Mouse (Mus musculus): Measurements from ENCODE around the gene Kcnmb1. TPM values are rescaled to one million over a fixed set of nuclear protein-coding genes. Genes with fewer than 3 reads are reported as not detected.

Gene Kcnmb1
- polyA plus RNA-seq, 1 experiment from 2014 or later = 0.25 TPM

DNA sequence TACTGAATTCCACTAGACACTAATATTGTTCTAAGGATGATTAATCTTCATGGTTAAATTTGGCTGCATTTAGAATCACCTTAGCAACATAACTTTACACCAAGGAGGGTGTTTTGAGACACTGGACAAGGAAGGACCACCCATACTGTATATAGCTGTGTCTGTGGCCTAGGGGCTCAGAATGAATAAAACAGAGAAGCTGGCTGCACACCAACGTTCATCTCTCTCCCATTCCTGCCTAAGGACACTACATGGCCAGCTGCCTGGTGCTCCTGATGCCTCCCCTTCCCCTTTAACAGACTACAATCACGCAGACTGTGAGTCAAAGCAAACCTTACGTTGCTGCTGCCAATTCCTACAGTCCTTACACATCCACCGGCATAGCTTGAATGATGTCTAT, 6.8 kb upstream of the Kcnmb1 start:
- ATAC-seq (ENCODE audit: low FRiP score) = no peak

DNA sequence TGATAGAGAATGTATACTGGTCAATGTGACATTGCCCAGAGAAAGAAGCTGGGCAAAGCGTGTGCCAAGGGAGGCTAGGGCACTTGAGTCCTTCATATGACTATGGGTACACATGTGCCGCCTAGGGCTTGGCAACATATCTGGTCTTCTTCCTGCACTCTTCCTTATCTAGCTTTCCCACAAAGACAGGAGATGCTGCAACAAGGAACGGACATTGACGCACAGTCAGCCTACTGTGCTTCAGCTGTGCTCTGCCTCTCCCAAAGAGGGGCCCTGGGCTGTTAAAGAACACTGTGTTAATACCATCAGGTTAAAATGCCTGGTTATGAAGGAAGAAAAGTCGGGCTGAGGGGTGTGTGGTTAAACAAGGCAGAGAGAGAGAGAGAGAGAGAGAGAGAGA, 6.2 kb upstream of the Kcnmb1 start:
- ATAC-seq (ENCODE audit: low FRiP score) = no peak
- Histone ChIP-seq H3K9ac (no peak overlapping the region), H3K36me3 (replicated peaks; ENCODE audit: control insufficient read depth, insufficient read depth) (no peaks in the 10 kb centered on the region), H3K9me3 (ENCODE audit: control insufficient read depth, low read length) (no peaks in the 10 kb centered on the region), H3K4me3 (replicated peaks; ENCODE audit: low read length) (no peak overlapping the region), H3K4me1 (replicated peaks; ENCODE audit: control insufficient read depth, insufficient read depth, low read length) (no peaks in the 10 kb centered on the region), H3K27me3 (ENCODE audit: control insufficient read depth, insufficient read depth, low read length) (no peaks in the 10 kb centered on the region), H3K4me2 (replicated peaks) (no peak overlapping the region), H3K27ac (no peak overlapping the region)
- no peak for DNase-seq (ENCODE audit: low spot score)
- WGBS = 90% methylated on average over 5 of the region's 5 CpGs

More for the DNA sequence above, 6.8 kb upstream of the Kcnmb1 start:
- H3K36me3 ChIP-seq (replicated peaks; ENCODE audit: control insufficient read depth, insufficient read depth) = no peaks in the 10 kb centered on the region
- no peaks in the 10 kb centered on the region for H3K27me3 ChIP-seq (ENCODE audit: control insufficient read depth, insufficient read depth, low read length)
- no peaks in the 10 kb centered on the region for H3K4me1 ChIP-seq (replicated peaks; ENCODE audit: control insufficient read depth, insufficient read depth, low read length)
- WGBS = 67% methylated on average over 4 of the region's 4 CpGs
- no peak for DNase-seq (ENCODE audit: low spot score)
- no peak overlapping the region for H3K4me2 ChIP-seq (replicated peaks)
- no peak overlapping the region for H3K27ac ChIP-seq
- H3K9me3 ChIP-seq (ENCODE audit: control insufficient read depth, low read length) = no peaks in the 10 kb centered on the region
- H3K4me3 ChIP-seq (replicated peaks; ENCODE audit: low read length) = no peak overlapping the region
- no peak overlapping the region for H3K9ac ChIP-seq

DNA sequence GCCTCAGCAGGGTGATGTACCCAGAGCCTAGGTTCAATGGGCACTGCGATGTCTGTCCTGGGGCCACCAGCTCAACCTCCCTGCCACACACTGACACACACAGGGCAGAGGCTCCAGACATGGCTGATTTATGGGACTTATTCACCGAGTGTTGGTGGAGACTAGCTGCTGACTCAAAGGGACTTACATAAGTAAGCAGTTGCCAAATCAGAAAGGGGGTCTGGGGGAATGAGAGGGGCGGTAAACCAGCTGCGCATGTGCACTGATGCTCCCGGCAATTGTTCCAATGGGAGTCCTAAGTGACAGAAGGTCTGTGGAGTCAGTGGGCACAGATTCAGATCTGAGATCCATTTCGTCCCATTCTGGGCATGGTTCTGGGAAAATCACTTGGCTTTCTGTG, 5.2 kb upstream of the Kcnmb1 start:
- Histone ChIP-seq H3K36me3 (replicated peaks; ENCODE audit: control insufficient read depth, insufficient read depth) (no peaks in the 10 kb centered on the region), H3K27me3 (ENCODE audit: control insufficient read depth, insufficient read depth, low read length) (no peaks in the 10 kb centered on the region), H3K9me3 (ENCODE audit: control insufficient read depth, low read length) (no peaks in the 10 kb centered on the region), H3K27ac (no peak overlapping the region; the same call in 1 of the 2 replicates), H3K4me2 (replicated peaks) (no peak overlapping the region), H3K9ac (no peak overlapping the region), H3K4me1 (replicated peaks; ENCODE audit: control insufficient read depth, insufficient read depth, low read length) (no peaks in the 10 kb centered on the region), H3K4me3 (replicated peaks; ENCODE audit: low read length) (no peak overlapping the region)
- DNase-seq (ENCODE audit: low spot score) (no peak), ATAC-seq (ENCODE audit: low FRiP score) (no peak)
- WGBS = 72% methylated on average over 6 of the region's 6 CpGs

DNA sequence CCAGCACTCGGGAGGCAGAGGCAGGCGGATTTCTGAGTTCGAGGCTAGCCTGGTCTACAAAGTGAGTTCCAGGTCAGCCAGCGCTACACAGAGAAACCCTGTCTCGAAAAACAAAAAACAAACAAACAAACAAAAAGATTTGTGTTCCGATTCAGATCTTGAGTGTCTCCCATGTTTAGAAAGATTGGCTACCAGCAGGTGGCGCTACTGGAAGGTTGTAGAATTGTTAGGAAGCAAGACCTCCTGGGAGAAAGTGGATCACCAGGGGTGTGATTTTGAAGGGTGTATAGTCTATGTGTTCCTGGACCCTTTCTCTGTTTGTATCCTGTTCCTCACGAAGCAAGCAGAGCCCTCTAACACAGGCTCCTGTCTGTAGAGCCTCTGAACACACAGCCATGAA, 4.1 kb upstream of the Kcnmb1 start:
- Histone ChIP-seq H3K4me1 (replicated peaks; ENCODE audit: control insufficient read depth, insufficient read depth, low read length) (0 out of 2 replicates have a peak, but pooled peaks cover 6% of the 10 kb centered on the region), H3K27me3 (ENCODE audit: control insufficient read depth, insufficient read depth, low read length) (no peaks in the 10 kb centered on the region), H3K4me3 (replicated peaks; ENCODE audit: low read length) (no peak overlapping the region), H3K36me3 (replicated peaks; ENCODE audit: control insufficient read depth, insufficient read depth) (no peaks in the 10 kb centered on the region), H3K9ac (no peak overlapping the region), H3K9me3 (ENCODE audit: control insufficient read depth, low read length) (no peaks in the 10 kb centered on the region), H3K27ac (no peak overlapping the region), H3K4me2 (replicated peaks) (no peak overlapping the region)
- ATAC-seq (ENCODE audit: low FRiP score) = no peak
- no peak for DNase-seq (ENCODE audit: low spot score)
- 88% methylated on average over 8 of the region's 8 CpGs for WGBS

GRCm38 (mm10) chr11:33962178-33962577, 635 bp upstream of the Kcnmb1 start:
- DNase-seq (ENCODE audit: low spot score) (no peak), ATAC-seq (ENCODE audit: low FRiP score) (no peak)
- WGBS = 65% methylated on average over 3 of the region's 7 CpGs

DNA sequence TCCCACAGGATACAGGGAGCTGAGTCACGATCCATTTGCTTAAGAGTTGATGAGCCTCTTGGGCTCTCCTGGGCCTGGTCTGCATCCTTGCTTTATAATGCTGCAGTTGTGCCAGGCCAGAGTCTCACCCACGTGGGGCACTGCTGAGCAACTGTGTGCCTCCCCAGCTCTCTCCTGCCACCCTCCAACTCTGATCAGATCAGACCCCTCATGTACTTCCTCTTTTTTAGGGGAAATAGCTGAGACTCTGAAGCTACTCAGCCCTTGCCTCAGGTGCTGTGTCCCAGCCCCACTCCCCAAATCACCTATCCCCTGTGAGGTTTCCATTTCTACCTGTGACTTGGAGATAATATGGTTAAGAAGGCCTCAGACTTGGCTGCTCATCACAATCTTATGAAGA, 2.6 kb downstream of the Kcnmb1 start:
- no peak for DNase-seq (ENCODE audit: low spot score)
- Histone ChIP-seq H3K4me1 (replicated peaks; ENCODE audit: control insufficient read depth, insufficient read depth, low read length) (0 out of 2 replicates have a peak, but pooled peaks cover 6% of the 10 kb centered on the region), H3K9me3 (ENCODE audit: control insufficient read depth, low read length) (no peaks in the 10 kb centered on the region), H3K4me3 (replicated peaks; ENCODE audit: low read length) (no peak overlapping the region), H3K27ac (no peak overlapping the region), H3K9ac (no peak overlapping the region), H3K27me3 (ENCODE audit: control insufficient read depth, insufficient read depth, low read length) (no peaks in the 10 kb centered on the region), H3K4me2 (replicated peaks) (no peak overlapping the region), H3K36me3 (replicated peaks; ENCODE audit: control insufficient read depth, insufficient read depth) (no peaks in the 10 kb centered on the region)
- 64% methylated on average over 2 of the region's 2 CpGs for WGBS
- no peak for ATAC-seq (ENCODE audit: low FRiP score)

More at GRCm38 (mm10) chr11:33962178-33962577, 635 bp upstream of the Kcnmb1 start:
- 0 out of 2 replicates have a peak, but pooled peaks cover 6% of the 10 kb centered on the region for H3K4me1 ChIP-seq (replicated peaks; ENCODE audit: control insufficient read depth, insufficient read depth, low read length)
- H3K36me3 ChIP-seq (replicated peaks; ENCODE audit: control insufficient read depth, insufficient read depth) = no peaks in the 10 kb centered on the region
- H3K4me2 ChIP-seq (replicated peaks) = no peak overlapping the region
- no peak overlapping the region for H3K27ac ChIP-seq
- H3K4me3 ChIP-seq (replicated peaks; ENCODE audit: low read length) = no peak overlapping the region
- no peak overlapping the region for H3K9ac ChIP-seq
- H3K9me3 ChIP-seq (ENCODE audit: control insufficient read depth, low read length) = no peaks in the 10 kb centered on the region
- H3K27me3 ChIP-seq (ENCODE audit: control insufficient read depth, insufficient read depth, low read length) = no peaks in the 10 kb centered on the region

- ATAC-seq (ENCODE audit: low FRiP score) (no peak), DNase-seq (ENCODE audit: low spot score) (no peak)
- H3K4me3 ChIP-seq (replicated peaks; ENCODE audit: low read length) = no peak overlapping the region
- H3K4me2 ChIP-seq (replicated peaks) = no peak overlapping the region
- H3K27ac ChIP-seq = no peak overlapping the region
- no peak overlapping the region for H3K9ac ChIP-seq
- 0 out of 2 replicates have a peak, but pooled peaks cover 6% of the 10 kb centered on the region for H3K4me1 ChIP-seq (replicated peaks; ENCODE audit: control insufficient read depth, insufficient read depth, low read length)
- no peaks in the 10 kb centered on the region for H3K36me3 ChIP-seq (replicated peaks; ENCODE audit: control insufficient read depth, insufficient read depth)
- WGBS = 84% methylated on average over 4 of the region's 4 CpGs
- H3K27me3 ChIP-seq (ENCODE audit: control insufficient read depth, insufficient read depth, low read length) = no peaks in the 10 kb centered on the region
- H3K9me3 ChIP-seq (ENCODE audit: control insufficient read depth, low read length) = no peaks in the 10 kb centered on the region
These were observed 4.9 kb downstream of the Kcnmb1 start for GRCm38 (mm10) chr11:33967708-33968107.

DNA sequence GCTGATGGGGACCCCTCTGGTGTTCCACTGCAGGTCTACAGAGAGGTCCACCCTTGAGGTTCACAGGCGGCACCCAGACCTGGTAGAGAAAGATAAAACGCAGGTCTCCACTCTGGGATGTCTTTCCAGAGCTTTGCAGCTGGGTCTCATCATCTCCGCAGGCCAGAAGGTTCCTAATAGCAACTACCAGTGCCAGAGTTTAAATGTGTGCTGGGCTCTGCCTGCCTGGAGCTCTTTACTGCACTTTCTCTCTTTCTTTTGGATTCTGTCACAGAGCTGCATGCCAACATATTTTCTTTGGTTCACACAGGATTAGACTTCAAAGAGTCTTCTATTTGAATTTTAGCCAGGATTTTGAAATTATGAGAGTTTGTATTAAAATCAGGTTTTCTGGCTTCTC, 6.4 kb downstream of the Kcnmb1 start:
- no peaks in the 10 kb centered on the region for H3K36me3 ChIP-seq (replicated peaks; ENCODE audit: control insufficient read depth, insufficient read depth)
- no peak overlapping the region for H3K27ac ChIP-seq
- DNase-seq (ENCODE audit: low spot score) (no peak), ATAC-seq (ENCODE audit: low FRiP score) (no peak)
- WGBS = 95% methylated on average over 3 of the region's 3 CpGs
- H3K9me3 ChIP-seq (ENCODE audit: control insufficient read depth, low read length) = no peaks in the 10 kb centered on the region
- H3K4me3 ChIP-seq (replicated peaks; ENCODE audit: low read length) = no peak overlapping the region
- no peaks in the 10 kb centered on the region for H3K4me1 ChIP-seq (replicated peaks; ENCODE audit: control insufficient read depth, insufficient read depth, low read length)
- H3K9ac ChIP-seq = no peak overlapping the region
- no peak overlapping the region for H3K4me2 ChIP-seq (replicated peaks)
- H3K27me3 ChIP-seq (ENCODE audit: control insufficient read depth, insufficient read depth, low read length) = no peaks in the 10 kb centered on the region

DNA sequence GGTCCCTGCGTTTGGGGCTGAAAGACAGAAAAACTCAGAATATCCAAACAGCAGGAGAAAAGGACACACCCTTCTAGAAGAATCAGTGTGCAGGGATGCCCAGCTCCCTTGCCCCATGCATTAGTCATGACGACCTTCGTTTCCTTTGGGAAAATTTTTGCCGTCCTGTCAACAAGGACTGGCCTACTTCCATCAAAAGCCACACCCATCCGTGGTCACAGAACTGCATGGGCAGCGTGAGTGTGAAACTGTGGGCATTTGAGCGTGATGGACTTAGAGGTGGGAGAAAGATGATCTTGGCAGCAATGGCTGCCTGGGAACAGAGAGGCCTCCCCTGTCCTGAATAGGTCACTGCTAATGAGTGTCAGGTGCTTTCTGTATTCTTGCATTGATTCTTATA, 9.3 kb downstream of the Kcnmb1 start:
- Histone ChIP-seq H3K27me3 (ENCODE audit: control insufficient read depth, insufficient read depth, low read length) (no peaks in the 10 kb centered on the region), H3K4me2 (replicated peaks) (no peak overlapping the region), H3K4me3 (replicated peaks; ENCODE audit: low read length) (no peak overlapping the region), H3K36me3 (replicated peaks; ENCODE audit: control insufficient read depth, insufficient read depth) (no peaks in the 10 kb centered on the region), H3K9ac (no peak overlapping the region), H3K4me1 (replicated peaks; ENCODE audit: control insufficient read depth, insufficient read depth, low read length) (0 out of 2 replicates have a peak, but pooled peaks cover 6% of the 10 kb centered on the region), H3K9me3 (ENCODE audit: control insufficient read depth, low read length) (no peaks in the 10 kb centered on the region), H3K27ac (no peak overlapping the region)
- no peak for ATAC-seq (ENCODE audit: low FRiP score)
- no peak for DNase-seq (ENCODE audit: low spot score)
- WGBS = 84% methylated on average over 7 of the region's 7 CpGs
